Mouse (Mus musculus) ES-E14 (cell line): ENCODE data around the gene Ecm1.

Experiments
- CHD2 ChIP-seq: IDR thresholded peaks from 2 replicates; pipeline ENCODE4 v1.6.1; 2014; ENCODE audit warnings: mild to moderate bottlenecking, low read depth, low read length, inconsistent platforms
- HCFC1 ChIP-seq: IDR thresholded peaks from 2 replicates; pipeline ENCODE4 v1.6.1; 2012; ENCODE audit warnings: low read length, inconsistent platforms, borderline replicate concordance; ENCODE audit not compliant: insufficient read depth
- MAFK ChIP-seq: IDR thresholded peaks from 2 replicates; pipeline ENCODE4 v1.6.1; 2014; ENCODE audit warnings: mild to moderate bottlenecking, low read depth, low read length, inconsistent platforms; ENCODE audit not compliant: insufficient read depth
- ZC3H11A ChIP-seq: IDR thresholded peaks from 2 replicates; pipeline ENCODE4 v1.6.1; 2012; ENCODE audit warnings: low read depth, mild to moderate bottlenecking, inconsistent platforms, low read length, borderline replicate concordance
- ZNF384 ChIP-seq: IDR thresholded peaks from 2 replicates; pipeline ENCODE4 v1.6.1; 2012; ENCODE audit warnings: low read depth, low read length, inconsistent platforms

GRCm38 (mm10) chr3:95687168-95687523, 52.2 kb downstream of the Ecm1 start:
- no peak for TF ChIP-seq CHD2
- TF ChIP-seq HCFC1: no peak
- TF ChIP-seq ZNF384: no peak
- no peak for TF ChIP-seq ZC3H11A
- TF ChIP-seq MAFK: no peak
